Mouse (Mus musculus) midbrain, embryonic 12.5 days (tissue): ENCODE data around the gene Gm4763. TPM values are rescaled to one million over a fixed set of nuclear protein-coding genes. Genes with fewer than 3 reads are reported as not detected.
"Not testable (repeated sequence)": the region's sequence is repeated elsewhere in the genome, so short reads cannot be mapped to it uniquely, and the experiment has no call there.

Experiments used
- ATAC-seq: fragments of 200-750 bp; cut with Nextera tagmentation; 2 replicates; pipeline ENCODE4 v1.8.0; 2017; ENCODE audit warnings: low read depth, moderate TSS enrichment, moderate library complexity; ENCODE audit not compliant: low FRiP score
- H3K27ac ChIP-seq: fragments of 300-500 bp; sonication (generic); replicated peaks from 2 replicates; pipeline ENCODE4 v1.5.1; 2016; ENCODE audit warnings: mild to moderate bottlenecking
- H3K27me3 ChIP-seq: fragments of 300-500 bp; sonication (generic); 2 replicates; pipeline ENCODE4 v1.6.1; 2016; ENCODE audit warnings: mild to moderate bottlenecking
- H3K36me3 ChIP-seq: fragments of 300-500 bp; sonication (generic); 2 replicates; pipeline ENCODE4 v1.6.1; 2016
- H3K4me1 ChIP-seq: fragments of 300-500 bp; sonication (generic); 2 replicates; pipeline ENCODE4 v1.6.1; 2016
- H3K4me2 ChIP-seq: fragments of 300-500 bp; sonication (generic); replicated peaks from 2 replicates; pipeline ENCODE4 v1.6.1; 2016; ENCODE audit warnings: mild to moderate bottlenecking, moderate library complexity
- H3K4me3 ChIP-seq: fragments of 300-500 bp; sonication (generic); 2 replicates; pipeline ENCODE4 v1.5.1; 2016; ENCODE audit warnings: mild to moderate bottlenecking
- H3K9ac ChIP-seq: fragments of 300-500 bp; sonication (generic); replicated peaks from 2 replicates; pipeline ENCODE4 v1.6.1; 2016; ENCODE audit warnings: mild to moderate bottlenecking, moderate library complexity
- H3K9me3 ChIP-seq: fragments of 300-500 bp; sonication (generic); 2 replicates; pipeline ENCODE4 v1.6.1; 2016; ENCODE audit warnings: mild to moderate bottlenecking
- WGBS: fragments of 180-500 bp; shearing (Covaris S2); methylation state at CpG from one replicate; pipeline ENCODE4 v1.1.7; 2016; 5-methylcytosine and 5-hydroxymethylcytosine counted together
- polyA plus RNA-seq: library from polyadenylated mRNA; unstranded; fragments of >200 nt; fragmentation: Nextera tagmentation; extraction: Ambion mirVana; gene quantifications from 2 replicates; pipeline ENCODE4 v1.2.1, GENCODE M21; 2016

Gm4763 gene
- polyA plus RNA-seq, result not detected in 2 replicates

DNA sequence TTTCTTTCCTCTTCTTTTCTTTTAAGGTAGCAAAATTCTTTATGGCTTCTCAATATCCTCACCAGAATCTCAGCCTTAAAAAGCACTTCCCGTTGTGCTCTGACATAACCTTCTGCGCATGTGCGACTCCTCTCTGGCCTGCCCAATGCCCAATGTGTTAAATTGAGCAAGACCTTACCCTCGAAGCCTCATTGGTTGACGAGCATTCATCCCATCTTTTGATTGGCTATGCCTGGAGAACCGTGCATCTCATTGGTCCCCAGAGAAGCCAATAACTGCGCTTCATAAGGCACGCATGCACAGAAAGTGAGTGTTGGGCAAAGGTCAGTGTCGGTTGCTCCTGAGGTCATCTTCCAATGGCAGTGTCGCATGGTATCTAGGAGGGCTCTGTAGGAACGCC is at the start of gene Gm4763:
Gm4763 (minus strand) TSS at position 101 of the 400 bp plus-strand sequence.
- not testable (repeated sequence) for H3K9ac ChIP-seq, H3K9me3 ChIP-seq, H3K4me1 ChIP-seq, H3K27me3 ChIP-seq, H3K36me3 ChIP-seq, H3K27ac ChIP-seq, ATAC-seq, H3K4me3 ChIP-seq, H3K4me2 ChIP-seq
- whole genome bisulfite sequencing, result 93% methylated on average over 11 of the region's 11 CpGs

DNA sequence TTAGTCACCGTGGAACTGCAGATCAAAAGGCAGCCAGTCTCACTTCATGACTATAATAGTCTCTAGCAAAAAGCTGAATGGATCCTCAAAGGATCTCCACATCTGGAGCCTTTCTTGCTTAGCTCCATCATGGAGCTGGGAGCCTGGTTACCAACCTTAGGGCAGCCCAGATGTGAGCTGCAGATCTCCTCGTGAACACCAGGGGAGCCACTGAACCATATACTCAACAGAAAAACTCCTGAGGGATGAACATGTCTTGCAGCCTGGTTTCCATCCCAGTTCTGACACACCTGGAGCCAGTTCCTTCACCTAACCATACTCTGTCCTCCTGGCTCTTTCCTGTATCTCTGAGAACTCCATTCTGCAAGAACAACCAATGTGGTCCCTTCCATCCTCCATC is 49.4 kb upstream of the Gm4763 start:
- Histone ChIP-seq H3K27me3 (no peaks in the 10 kb centered on the region), H3K36me3 (no peaks in the 10 kb centered on the region), H3K4me2 (no peak overlapping the region), H3K27ac (no peak overlapping the region), H3K9ac (no peak overlapping the region), H3K9me3 (no peaks in the 10 kb centered on the region), H3K4me1 (no peaks in the 10 kb centered on the region), H3K4me3 (no peak overlapping the region)
- 83% methylated on average over 2 of the region's 2 CpGs for WGBS
- no peak for ATAC-seq

DNA sequence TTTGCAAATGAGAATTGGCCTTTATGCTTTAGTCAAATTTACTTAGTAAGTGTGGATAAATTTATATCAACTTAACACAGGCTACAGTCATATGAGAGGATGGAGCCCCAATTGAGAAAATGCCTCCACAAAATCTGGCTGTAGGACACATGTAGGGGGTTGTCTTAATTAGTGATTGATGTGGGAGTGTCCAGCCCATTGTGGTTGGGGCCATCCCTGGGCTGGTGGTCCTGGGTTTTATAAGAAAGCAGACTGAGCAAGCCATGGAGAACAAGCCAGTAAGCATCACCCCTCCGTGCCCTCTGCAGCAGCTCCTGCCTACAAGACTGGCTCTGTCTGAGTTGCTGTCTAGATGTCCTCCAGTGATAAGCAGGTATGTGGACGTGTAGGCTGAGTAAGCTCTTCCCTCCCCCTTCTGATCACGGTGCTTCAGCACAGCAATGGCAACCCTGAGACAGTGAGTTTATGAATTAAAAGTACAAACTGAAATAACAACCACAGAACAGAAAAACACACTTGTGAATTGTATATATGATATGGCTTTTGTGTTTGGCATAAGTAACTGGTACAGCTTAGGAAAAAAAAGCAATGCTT is 47.3 kb upstream of the Gm4763 start:
- no peaks in the 10 kb centered on the region for H3K36me3 ChIP-seq
- WGBS, result 65% methylated on average over 3 of the region's 3 CpGs

DNA sequence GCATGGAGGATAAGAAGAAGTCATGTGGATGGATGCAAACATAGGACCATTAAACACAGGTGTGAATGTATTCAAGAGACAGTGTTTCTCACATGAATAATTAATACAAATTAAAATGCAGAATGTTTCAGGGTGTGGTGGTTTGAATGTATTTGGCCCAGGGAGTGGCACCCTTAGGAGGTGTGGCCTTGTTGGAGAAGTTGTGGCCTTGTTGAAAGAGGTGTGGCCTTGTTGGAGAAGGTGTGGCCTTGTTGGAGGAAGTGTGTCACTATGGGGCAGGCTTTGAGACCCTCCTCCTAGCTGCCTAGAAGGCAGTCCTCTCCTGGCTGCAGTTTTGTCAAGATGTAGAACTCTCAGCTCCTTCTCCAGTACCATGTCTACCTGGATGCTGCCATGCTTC is 44.7 kb upstream of the Gm4763 start:
- Histone ChIP-seq H3K9ac (no peak overlapping the region), H3K27ac (no peak overlapping the region), H3K4me3 (no peak overlapping the region), H3K27me3 (no peaks in the 10 kb centered on the region), H3K36me3 (no peaks in the 10 kb centered on the region), H3K4me1 (peaks cover 5% of the 10 kb centered on the region; the same call in 1 of the 2 replicates), H3K9me3 (no peaks in the 10 kb centered on the region), H3K4me2 (no peak overlapping the region)
- no peak for ATAC-seq

More for the DNA sequence above, 47.3 kb upstream of the Gm4763 start:
- Histone ChIP-seq H3K9me3 (no peaks in the 10 kb centered on the region), H3K4me1 (no peaks in the 10 kb centered on the region), H3K27ac (no peak overlapping the region), H3K27me3 (no peaks in the 10 kb centered on the region), H3K9ac (no peak overlapping the region), H3K4me3 (no peak overlapping the region), H3K4me2 (no peak overlapping the region)
- ATAC-seq, result no peak

DNA sequence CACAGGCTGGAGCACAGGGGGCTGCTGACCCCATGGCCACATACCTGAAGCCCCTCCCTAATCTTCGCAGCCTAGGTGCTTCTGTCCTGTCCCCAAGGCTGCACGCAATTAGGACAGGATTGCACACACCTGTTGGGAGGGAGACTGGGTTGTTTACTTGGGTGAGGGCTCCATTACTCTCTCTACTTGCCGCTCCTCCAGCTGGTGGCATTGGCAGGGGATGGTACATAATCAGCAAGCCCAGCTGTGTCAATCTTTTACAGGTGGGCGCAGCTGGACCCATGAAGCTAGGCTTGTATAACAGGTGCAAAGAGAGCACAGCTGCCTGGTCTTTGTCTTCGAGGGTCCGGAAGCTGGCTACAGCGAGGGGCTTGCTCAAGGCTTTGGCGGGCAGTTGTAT is 35.9 kb upstream of the Gm4763 start:
- H3K4me3 ChIP-seq, result no peak overlapping the region
- H3K4me2 ChIP-seq, result no peak overlapping the region
- H3K36me3 ChIP-seq, result no peaks in the 10 kb centered on the region
- no peaks in the 10 kb centered on the region for H3K9me3 ChIP-seq
- peaks cover 2% of the 10 kb centered on the region; the same call in 1 of the 2 replicates for H3K4me1 ChIP-seq
- ATAC-seq, result no peak
- H3K9ac ChIP-seq, result no peak overlapping the region
- WGBS, result 86% methylated on average over 8 of the region's 8 CpGs
- no peak overlapping the region for H3K27ac ChIP-seq
- H3K27me3 ChIP-seq, result no peaks in the 10 kb centered on the region

DNA sequence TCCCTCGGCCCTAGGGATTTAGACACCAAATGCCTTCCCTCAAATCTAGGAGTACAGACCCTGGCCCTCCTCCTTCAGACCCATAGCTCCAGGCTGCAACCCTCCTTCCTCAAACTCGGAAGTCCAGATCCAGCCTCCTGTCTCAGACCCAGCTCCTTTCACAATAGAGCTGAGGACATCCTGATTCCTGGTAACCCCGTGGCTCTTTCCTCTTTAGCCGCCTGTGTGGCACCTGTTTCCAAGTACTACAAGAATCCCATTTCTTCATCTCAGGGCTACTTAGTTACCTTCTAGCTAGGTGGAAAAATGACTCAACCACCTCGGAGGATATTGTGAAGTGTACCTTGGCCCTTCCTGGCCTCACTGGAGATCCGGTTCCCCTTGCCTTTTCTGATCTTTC is 34.5 kb upstream of the Gm4763 start:
- ATAC-seq, result no peak

DNA sequence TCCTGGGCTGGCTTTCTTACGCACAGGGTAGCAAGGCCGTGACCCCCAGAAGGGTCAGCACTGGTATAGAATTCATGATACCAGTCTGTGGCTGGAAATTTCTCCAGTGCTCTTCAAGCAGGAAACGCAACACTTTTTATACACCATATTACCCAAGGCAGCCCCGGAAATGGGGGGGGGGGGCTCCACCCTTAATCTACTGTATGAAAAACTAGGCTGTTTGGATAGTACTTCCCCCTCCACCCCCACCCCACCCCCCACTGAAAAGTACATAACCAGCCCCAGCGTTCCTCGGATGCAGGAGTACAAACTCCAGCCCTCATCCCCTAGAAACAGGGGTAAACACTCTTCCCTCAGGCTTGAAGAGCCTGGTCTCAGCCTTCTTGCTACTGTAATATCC is 33.5 kb upstream of the Gm4763 start, which contains the start of gene Cd177:
Cd177 (minus strand) TSS at position 101 of the 400 bp plus-strand sequence.
- H3K4me3 ChIP-seq, result no peak within 1 kb of the TSS
- ATAC-seq, result no peak
- no peaks in the 10 kb centered on the region for H3K36me3 ChIP-seq
- H3K27ac ChIP-seq, result no peak within 1 kb of the TSS
- no peak within 1 kb of the TSS for H3K4me2 ChIP-seq
- no peaks in the 10 kb centered on the region for H3K9me3 ChIP-seq
- H3K4me1 ChIP-seq, result no peaks in the 10 kb centered on the region
- H3K27me3 ChIP-seq, result no peaks in the 10 kb centered on the region
- WGBS, result 79% methylated on average over 6 of the region's 6 CpGs
- H3K9ac ChIP-seq, result no peak within 1 kb of the TSS

More for the DNA sequence above, 34.5 kb upstream of the Gm4763 start:
- H3K9me3 ChIP-seq, result no peaks in the 10 kb centered on the region
- no peak overlapping the region for H3K9ac ChIP-seq
- no peaks in the 10 kb centered on the region for H3K36me3 ChIP-seq
- no peaks in the 10 kb centered on the region for H3K4me1 ChIP-seq
- no peak overlapping the region for H3K27ac ChIP-seq
- no peak overlapping the region for H3K4me2 ChIP-seq
- no peaks in the 10 kb centered on the region for H3K27me3 ChIP-seq
- H3K4me3 ChIP-seq, result no peak overlapping the region
- WGBS, result 74% methylated on average over 6 of the region's 6 CpGs

DNA sequence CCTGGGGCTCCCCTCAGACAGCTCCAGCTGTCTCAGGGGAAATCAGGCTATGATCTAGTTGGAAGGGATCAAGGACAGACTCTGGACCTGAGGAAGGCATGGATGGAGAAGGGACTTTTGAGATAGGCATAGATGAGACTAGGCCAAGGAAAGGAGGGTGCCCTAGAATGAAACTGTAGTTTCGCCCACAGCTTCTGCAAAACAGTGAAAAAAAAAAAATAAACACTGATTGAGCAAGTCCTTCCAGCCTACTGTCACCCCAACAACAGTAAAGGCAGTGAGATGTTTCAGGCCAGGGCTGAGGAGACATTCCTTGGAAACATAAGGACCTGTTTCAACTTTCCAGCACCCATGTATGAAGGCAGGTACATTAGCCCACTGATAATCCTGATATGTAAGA is 31.8 kb upstream of the Gm4763 start:
- H3K27ac ChIP-seq, result no peak overlapping the region
- H3K9ac ChIP-seq, result no peak overlapping the region
- no peaks in the 10 kb centered on the region for H3K36me3 ChIP-seq
- WGBS, result 95% methylated on average over 1 of the region's 1 CpGs
- ATAC-seq, result no peak
- H3K4me3 ChIP-seq, result no peak overlapping the region
- H3K27me3 ChIP-seq, result no peaks in the 10 kb centered on the region
- no peaks in the 10 kb centered on the region for H3K4me1 ChIP-seq
- H3K9me3 ChIP-seq, result no peaks in the 10 kb centered on the region
- no peak overlapping the region for H3K4me2 ChIP-seq

DNA sequence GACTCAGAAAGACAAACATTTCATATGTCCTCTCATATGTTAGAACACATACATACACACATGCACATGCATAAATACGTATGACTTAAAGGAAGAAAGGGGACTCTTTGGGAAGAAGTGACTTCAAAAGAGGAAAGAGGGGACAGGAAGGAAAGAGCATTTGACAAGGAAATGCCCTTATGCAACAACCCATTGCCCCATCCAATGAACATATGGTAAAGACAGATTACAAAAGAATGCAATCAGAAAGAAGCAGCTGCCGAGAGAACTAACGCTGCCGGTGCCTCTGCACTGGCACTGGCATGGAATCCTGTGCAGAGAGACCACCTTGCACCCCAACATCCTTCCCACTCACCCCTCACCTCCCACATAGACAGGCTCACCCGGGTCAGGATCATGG is 26.8 kb upstream of the Gm4763 start:
- no peaks in the 10 kb centered on the region for H3K27me3 ChIP-seq
- WGBS, result 81% methylated on average over 5 of the region's 5 CpGs
- no peak overlapping the region for H3K4me3 ChIP-seq
- H3K4me2 ChIP-seq, result no peak overlapping the region
- no peak for ATAC-seq
- H3K9me3 ChIP-seq, result no peaks in the 10 kb centered on the region
- no peaks in the 10 kb centered on the region for H3K36me3 ChIP-seq
- H3K4me1 ChIP-seq, result no peaks in the 10 kb centered on the region
- no peak overlapping the region for H3K9ac ChIP-seq
- H3K27ac ChIP-seq, result no peak overlapping the region

DNA sequence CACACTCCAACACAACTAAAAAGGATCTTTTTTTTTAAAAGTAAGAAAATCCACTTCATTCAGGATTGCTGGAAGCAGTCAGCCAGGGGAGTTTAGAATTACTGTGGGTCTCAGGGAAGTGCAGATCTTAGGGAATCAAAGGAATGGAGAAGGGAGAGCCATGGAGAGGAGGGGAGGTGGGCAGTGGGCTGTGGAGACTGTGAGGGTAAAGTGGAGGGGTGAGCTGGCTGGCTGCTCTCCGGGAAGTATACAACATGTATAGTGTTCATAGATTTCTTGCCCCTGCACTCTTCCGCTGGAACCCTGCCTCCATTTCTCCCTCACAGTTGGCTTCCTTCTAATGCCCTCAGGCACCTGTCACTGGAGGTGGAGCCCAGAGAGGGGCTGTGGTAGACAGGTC is 24.9 kb upstream of the Gm4763 start:
- Histone ChIP-seq H3K9me3 (no peaks in the 10 kb centered on the region), H3K27ac (no peak overlapping the region), H3K4me3 (no peak overlapping the region), H3K4me2 (no peak overlapping the region), H3K9ac (no peak overlapping the region), H3K4me1 (no peaks in the 10 kb centered on the region), H3K36me3 (no peaks in the 10 kb centered on the region), H3K27me3 (no peaks in the 10 kb centered on the region)
- 87% methylated on average over 2 of the region's 2 CpGs for WGBS
- ATAC-seq, result no peak

DNA sequence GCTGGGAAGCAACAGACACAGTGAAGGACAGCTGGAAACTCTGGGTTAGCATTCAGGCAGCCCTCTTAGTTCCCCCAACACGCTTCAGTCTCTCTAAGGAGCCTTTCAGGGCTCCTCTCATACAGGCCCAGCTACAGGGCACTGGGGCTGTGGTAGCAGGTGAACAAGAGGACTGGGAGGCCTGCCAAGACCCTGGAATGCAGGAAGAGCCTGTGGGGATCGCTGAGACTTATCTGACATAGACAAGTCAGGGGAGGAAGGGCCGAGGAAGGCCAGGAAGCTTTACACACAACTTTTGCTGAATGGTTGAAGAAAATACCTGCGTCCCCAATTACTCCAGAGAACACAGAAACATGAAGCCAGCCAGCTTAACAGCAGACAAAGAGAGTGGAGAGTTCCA is 24.0 kb upstream of the Gm4763 start:
- H3K27me3 ChIP-seq, result no peaks in the 10 kb centered on the region
- H3K27ac ChIP-seq, result no peak overlapping the region
- no peaks in the 10 kb centered on the region for H3K36me3 ChIP-seq
- H3K4me2 ChIP-seq, result no peak overlapping the region
- H3K9ac ChIP-seq, result no peak overlapping the region
- WGBS, result 54% methylated on average over 4 of the region's 4 CpGs
- no peaks in the 10 kb centered on the region for H3K4me1 ChIP-seq
- no peak overlapping the region for H3K4me3 ChIP-seq
- no peak for ATAC-seq
- no peaks in the 10 kb centered on the region for H3K9me3 ChIP-seq

DNA sequence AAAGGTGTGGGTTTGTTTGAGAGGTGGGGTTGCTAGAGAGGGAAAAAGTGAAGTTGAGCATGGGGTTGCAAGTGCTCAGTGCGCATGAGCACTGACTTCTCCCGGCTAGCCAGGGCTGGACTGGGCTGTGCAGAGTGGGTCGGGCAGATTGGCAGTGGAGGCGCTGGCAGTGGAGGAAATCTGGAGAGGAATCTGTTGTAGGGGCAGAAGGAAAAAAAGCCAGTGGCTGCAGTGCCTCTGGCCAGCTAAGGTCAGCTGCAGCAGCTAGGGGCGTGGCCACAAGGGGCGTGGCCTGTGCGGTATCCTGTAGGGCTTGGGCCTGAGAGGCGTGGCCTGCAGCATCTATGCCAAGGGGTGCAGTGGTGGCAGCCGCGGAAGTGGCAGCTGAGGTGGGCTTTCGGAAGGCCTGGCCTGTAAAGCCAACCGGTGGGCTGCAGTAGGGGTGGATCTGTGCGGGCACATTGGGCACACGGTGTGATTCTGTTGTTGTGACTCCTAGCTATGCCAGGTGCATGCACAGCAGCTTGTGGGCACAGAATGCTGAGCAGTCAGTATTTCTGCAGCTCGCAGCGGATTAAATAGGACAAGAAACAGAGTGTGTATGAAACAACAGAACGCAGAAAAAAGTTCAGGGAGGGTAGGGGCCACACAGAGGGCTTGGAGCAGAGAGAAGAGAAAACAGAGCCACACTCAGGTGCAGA is 9.4 kb upstream of the Gm4763 start:
- no peaks in the 10 kb centered on the region for H3K36me3 ChIP-seq
- H3K9ac ChIP-seq, result no peak overlapping the region
- 21% methylated on average over 17 of the region's 17 CpGs for WGBS
- H3K27ac ChIP-seq, result no peak overlapping the region
- H3K4me1 ChIP-seq, result peaks cover 11% of the 10 kb centered on the region
- H3K27me3 ChIP-seq, result no peaks in the 10 kb centered on the region
- peak overlapping the region; percentile 41 for H3K4me2 ChIP-seq
- H3K9me3 ChIP-seq, result 0 out of 2 replicates have a peak, but pooled peaks cover under 1% of the 10 kb centered on the region
- ATAC-seq, result peak; percentile 69; the same call in 1 of the 2 replicates
- peak overlapping the region; percentile 16; the same call in 1 of the 2 replicates for H3K4me3 ChIP-seq
